ENCODE assay signal across 20 mouse cellular contexts in the genomic region with DNA sequence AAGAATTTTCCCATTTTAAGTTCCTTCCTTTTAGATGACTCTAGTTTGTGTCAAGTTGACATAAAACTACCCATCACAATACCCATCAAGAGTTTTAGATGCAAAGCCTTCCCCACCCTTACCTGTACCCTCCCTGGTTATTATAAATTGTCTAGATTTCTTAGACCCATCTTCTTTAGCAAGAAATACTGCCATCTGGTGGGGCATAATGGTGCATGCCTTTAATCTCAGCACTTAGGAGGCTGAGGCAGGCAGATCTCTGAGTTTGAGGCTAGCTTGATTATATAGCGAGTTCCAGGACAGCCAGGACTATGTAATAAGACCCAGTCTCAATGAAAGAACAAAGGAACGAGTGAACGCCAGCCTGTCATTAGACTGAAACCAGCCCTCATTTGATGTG. TPM values are rescaled to one million over a fixed set of nuclear protein-coding genes. Genes with fewer than 3 reads are reported as not detected.
DNase-seq lines count a peak whose midpoint lies in the region; ATAC-seq and TF ChIP-seq lines count a peak whose summit lies in the region.
"Had no signal": no experiment of that assay in that cellular context is flagged by ENCODE, and none has a peak within 500 bp of the region (broad histone marks: within the 10 kb centered on the region; RNA-seq: fewer than 3 reads in every experiment).

No protein-coding gene starts in this region.

- no peak for TF ChIP-seq EP300 in lung, postnatal 0 days (IDR thresholded peaks at IDR 0.05)

- no peak for ATAC-seq in intestine, postnatal 0 days
- ATAC-seq in intestine, embryonic 16.5 days, result no peak
- no peak for ATAC-seq in lung, postnatal 0 days
- peak; percentile 76 for ATAC-seq in megakaryocyte, adult 5-6 weeks (ENCODE audit: poor library complexity, severe bottlenecking)
- ATAC-seq: midbrain, embryonic 15.5 days had no signal

- H3K9ac ChIP-seq in intestine, postnatal 0 days (ENCODE audit: low read depth, low read length), result no peak overlapping the region
- H3K9ac ChIP-seq in intestine, embryonic 16.5 days (ENCODE audit: low read depth, low read length), result no peak overlapping the region
- no peak overlapping the region for H3K9ac ChIP-seq in lung, postnatal 0 days (replicated peaks; ENCODE audit: low read depth)
- H3K9ac ChIP-seq: limb, embryonic 12.5 days; midbrain, embryonic 15.5 days; neural tube, embryonic 13.5 days had no signal

- WGBS in intestine, postnatal 0 days, result 96% methylated on average over 3 of the region's 3 CpGs
- 95% methylated on average over 3 of the region's 3 CpGs for WGBS in intestine, embryonic 16.5 days
- WGBS in lung, postnatal 0 days, result 90% methylated on average over 3 of the region's 3 CpGs

- H3K36me3 ChIP-seq in intestine, postnatal 0 days (ENCODE audit: control insufficient read depth, insufficient read depth), result no peaks in the 10 kb centered on the region
- no peaks in the 10 kb centered on the region for H3K36me3 ChIP-seq in intestine, embryonic 16.5 days (ENCODE audit: control insufficient read depth, insufficient read depth, low read length)
- H3K36me3 ChIP-seq in lung, postnatal 0 days (ENCODE audit: insufficient read depth, low read length), result no peaks in the 10 kb centered on the region
- H3K36me3 ChIP-seq: midbrain, embryonic 15.5 days; neural tube, embryonic 13.5 days had no signal

- no peaks in the 10 kb centered on the region for H3K27me3 ChIP-seq in intestine, postnatal 0 days (replicated peaks; ENCODE audit: control insufficient read depth, insufficient read depth, low read length)
- no peaks in the 10 kb centered on the region for H3K27me3 ChIP-seq in intestine, embryonic 16.5 days (replicated peaks; ENCODE audit: control insufficient read depth, insufficient read depth, low read length)
- no peaks in the 10 kb centered on the region for H3K27me3 ChIP-seq in lung, postnatal 0 days (replicated peaks; ENCODE audit: insufficient read depth, low read length)
- H3K27me3 ChIP-seq: limb, embryonic 12.5 days; midbrain, embryonic 15.5 days; neural tube, embryonic 13.5 days had no signal

- H3K4me2 ChIP-seq in intestine, postnatal 0 days (replicated peaks; ENCODE audit: low read depth), result no peak overlapping the region
- no peak overlapping the region for H3K4me2 ChIP-seq in intestine, embryonic 16.5 days (ENCODE audit: low read depth, low read length)
- no peak overlapping the region for H3K4me2 ChIP-seq in lung, postnatal 0 days (replicated peaks; ENCODE audit: low read depth, low read length)
- H3K4me2 ChIP-seq: heart, embryonic 11.5 days; limb, embryonic 12.5 days; midbrain, embryonic 15.5 days; neural tube, embryonic 13.5 days had no signal

- no peaks in the 10 kb centered on the region for H3K4me1 ChIP-seq in intestine, postnatal 0 days (replicated peaks; ENCODE audit: control insufficient read depth, insufficient read depth, low read length)
- no peaks in the 10 kb centered on the region for H3K4me1 ChIP-seq in intestine, embryonic 16.5 days (ENCODE audit: control insufficient read depth, insufficient read depth, low read length)
- no peaks in the 10 kb centered on the region for H3K4me1 ChIP-seq in lung, postnatal 0 days (ENCODE audit: insufficient read depth, low read depth, low read length)
- H3K4me1 ChIP-seq: limb, embryonic 12.5 days; midbrain, embryonic 15.5 days; neural tube, embryonic 13.5 days had no signal

- H3K27ac ChIP-seq in intestine, postnatal 0 days (ENCODE audit: low read depth, low read length), result no peak overlapping the region
- no peak overlapping the region for H3K27ac ChIP-seq in intestine, embryonic 16.5 days (ENCODE audit: low read length)
- H3K27ac ChIP-seq in lung, postnatal 0 days (ENCODE audit: low read length), result no peak overlapping the region
- H3K27ac ChIP-seq: embryonic facial prominence, embryonic 10.5 days; limb, embryonic 12.5 days; midbrain, embryonic 15.5 days; neural tube, embryonic 13.5 days had no signal

- H3K9me3 ChIP-seq in intestine, postnatal 0 days (ENCODE audit: control insufficient read depth), result no peaks in the 10 kb centered on the region
- no peaks in the 10 kb centered on the region for H3K9me3 ChIP-seq in intestine, embryonic 16.5 days (ENCODE audit: control insufficient read depth, low read length)
- no peaks in the 10 kb centered on the region for H3K9me3 ChIP-seq in lung, postnatal 0 days (ENCODE audit: low read length)
- H3K9me3 ChIP-seq: G1E; limb, embryonic 12.5 days; midbrain, embryonic 15.5 days; neural tube, embryonic 13.5 days had no signal

- no peak overlapping the region for H3K4me3 ChIP-seq in intestine, postnatal 0 days (ENCODE audit: low read depth, low read length)
- no peak overlapping the region for H3K4me3 ChIP-seq in intestine, embryonic 16.5 days (ENCODE audit: low read length)
- H3K4me3 ChIP-seq in lung, postnatal 0 days (ENCODE audit: low read depth, low read length), result no peak overlapping the region
- H3K4me3 ChIP-seq: embryonic facial prominence, embryonic 10.5 days; limb, embryonic 12.5 days; midbrain, embryonic 15.5 days; neural tube, embryonic 13.5 days had no signal

- peak; percentile 60 for TF ChIP-seq CTCF in intestine, postnatal 0 days (IDR thresholded peaks at IDR 0.05; ENCODE audit: low read depth)
- TF ChIP-seq CTCF in lung, postnatal 0 days (IDR thresholded peaks at IDR 0.05), result peak; percentile 42

- no peak for DNase-seq in lung, postnatal 0 days (ENCODE audit: low spot score)
- no peak for DNase-seq in lung, postnatal 10 days
- peak; percentile 48 for DNase-seq in CD4-positive, CD25-positive, alpha-beta regulatory T cell, adult 2 months (ENCODE audit: low read depth, low spot score)
- no peak for DNase-seq in urinary bladder, postnatal 10 days (ENCODE audit: low spot score)
- DNase-seq in cerebellum, postnatal 10 days, result no peak
- DNase-seq: cerebellum, adult 9-11 months; kidney, adult 18-20 months; retina, postnatal 1 day; spleen, adult 18-20 months had no signal

RNA-seq across cellular contexts. Expression of gene Eri2, which starts 6.6 kb away (rescaled TPM):
- 4.2 and 5.0 TPM in 2 replicates for polyA plus RNA-seq in intestine, postnatal 0 days (2015; fragmentation: Nextera tagmentation; extraction: Ambion mirVana)
- 14.0 and 15.1 TPM in 2 replicates for polyA plus RNA-seq in intestine, embryonic 16.5 days (2015; fragmentation: Nextera tagmentation; extraction: Ambion mirVana)
- polyA plus RNA-seq in lung, postnatal 0 days (2015; fragmentation: Nextera tagmentation; extraction: Ambion mirVana), result 4.9 and 5.7 TPM in 2 replicates
- 17.0 and 18.0 TPM in 2 replicates for total RNA-seq in megakaryocyte, adult 5-6 weeks (2015)
- 7.6 and 10.2 TPM in 2 replicates for total RNA-seq in megakaryocyte, adult 5-6 weeks (2017)

RNA-seq across cellular contexts. Expression of gene Rexo5, which starts 6.7 kb away (rescaled TPM):
- polyA plus RNA-seq in intestine, postnatal 0 days (2015; fragmentation: Nextera tagmentation; extraction: Ambion mirVana), result 4.1 and 6.5 TPM in 2 replicates
- polyA plus RNA-seq in intestine, embryonic 16.5 days (2015; fragmentation: Nextera tagmentation; extraction: Ambion mirVana), result 15.8 and 17.2 TPM in 2 replicates
- polyA plus RNA-seq in lung, postnatal 0 days (2015; fragmentation: Nextera tagmentation; extraction: Ambion mirVana), result 8.3 and 9.2 TPM in 2 replicates
- total RNA-seq in megakaryocyte, adult 5-6 weeks (2015), result 23.1 and 31.6 TPM in 2 replicates
- total RNA-seq in megakaryocyte, adult 5-6 weeks (2017), result 24.5 and 38.9 TPM in 2 replicates

RNA-seq across cellular contexts. Expression of gene Acsm3, which starts 39.8 kb away (rescaled TPM):
- 0.80 and 0.94 TPM in 2 replicates for polyA plus RNA-seq in intestine, postnatal 0 days (2015; fragmentation: Nextera tagmentation; extraction: Ambion mirVana)
- 7.2 and 8.3 TPM in 2 replicates for polyA plus RNA-seq in intestine, embryonic 16.5 days (2015; fragmentation: Nextera tagmentation; extraction: Ambion mirVana)
- polyA plus RNA-seq in lung, postnatal 0 days (2015; fragmentation: Nextera tagmentation; extraction: Ambion mirVana), result 0.15 TPM in 1 of 2 replicates, not detected in the other
- not detected in 2 replicates for total RNA-seq in megakaryocyte, adult 5-6 weeks (2015)
- total RNA-seq in megakaryocyte, adult 5-6 weeks (2017), result 0.20 TPM in 1 of 2 replicates, not detected in the other
- total RNA-seq: hematopoietic stem cell, adult 5-6 weeks; layer of hippocampus, postnatal 25 days had no signal
- polyA plus RNA-seq: embryonic facial prominence, embryonic 10.5 days; G1E; midbrain, embryonic 15.5 days had no signal
